11 mouse cellular contexts compared by ENCODE assay signal in genomic region chr12:31712233-31712632, GRCm38 (mm10). TPM values are rescaled to one million over a fixed set of nuclear protein-coding genes. Genes with fewer than 3 reads are reported as not detected.
DNase-seq lines count a peak whose midpoint lies in the region; ATAC-seq lines count a peak whose summit lies in the region.
"Had no signal": no experiment of that assay in that cellular context is flagged by ENCODE, and none has a peak within 500 bp of the region (broad histone marks: within the 10 kb centered on the region; RNA-seq: fewer than 3 reads in every experiment).

No protein-coding gene starts in this region.

- WGBS in heart, embryonic 13.5 days, result 28% methylated on average over 5 of the region's 5 CpGs
- 30% methylated on average over 5 of the region's 5 CpGs for WGBS in embryonic facial prominence, embryonic 14.5 days
- WGBS in midbrain, embryonic 12.5 days, result 45% methylated on average over 5 of the region's 5 CpGs

- peaks cover 13% of the 10 kb centered on the region for H3K36me3 ChIP-seq in heart, embryonic 13.5 days
- no peaks in the 10 kb centered on the region for H3K36me3 ChIP-seq in embryonic facial prominence, embryonic 14.5 days (ENCODE audit: control insufficient read depth, insufficient read depth, low read length)
- 0 out of 2 replicates have a peak, but pooled peaks cover 4% of the 10 kb centered on the region for H3K36me3 ChIP-seq in midbrain, embryonic 12.5 days
- H3K36me3 ChIP-seq: liver, embryonic 13.5 days had no signal

- no peak overlapping the region for H3K27ac ChIP-seq in heart, embryonic 13.5 days (replicated peaks)
- no peak overlapping the region for H3K27ac ChIP-seq in embryonic facial prominence, embryonic 14.5 days (replicated peaks; ENCODE audit: low read depth, low read length)
- H3K27ac ChIP-seq in midbrain, embryonic 12.5 days (replicated peaks), result peak overlapping the region; percentile 42; the same call in 1 of the 2 replicates
- H3K27ac ChIP-seq: liver, embryonic 13.5 days had no signal

- ATAC-seq in heart, embryonic 13.5 days (ENCODE audit: extremely low read depth, insufficient number of reproducible peaks, low FRiP score, low TSS enrichment), result no peak
- ATAC-seq in embryonic facial prominence, embryonic 14.5 days (ENCODE audit: low read depth), result no peak
- ATAC-seq in midbrain, embryonic 12.5 days (ENCODE audit: low FRiP score, low read depth), result no peak
- no peak for ATAC-seq in erythroid progenitor cell, adult 5-6 weeks (replicated peaks; ENCODE audit: low FRiP score, poor library complexity, severe bottlenecking)
- ATAC-seq: intestine, postnatal 0 days had no signal

- DNase-seq in heart, adult 11 months, result no peak
- DNase-seq in brain, adult 2 months (ENCODE audit: low read depth, low spot score), result peak; percentile 77
- no peak for DNase-seq in embryonic facial prominence, embryonic 14.5 days (ENCODE audit: low spot score)
- DNase-seq in adrenal gland, postnatal 36 days, result no peak
- DNase-seq: liver, embryonic 13.5 days had no signal

- peaks cover 14% of the 10 kb centered on the region for H3K4me1 ChIP-seq in heart, embryonic 13.5 days
- H3K4me1 ChIP-seq in embryonic facial prominence, embryonic 14.5 days (ENCODE audit: control insufficient read depth, insufficient read depth, low read length), result peaks cover 7% of the 10 kb centered on the region
- no peaks in the 10 kb centered on the region for H3K4me1 ChIP-seq in midbrain, embryonic 12.5 days
- H3K4me1 ChIP-seq: liver, embryonic 13.5 days had no signal

- no peaks in the 10 kb centered on the region for H3K27me3 ChIP-seq in heart, embryonic 13.5 days (replicated peaks)
- H3K27me3 ChIP-seq in embryonic facial prominence, embryonic 14.5 days (replicated peaks; ENCODE audit: control insufficient read depth, insufficient read depth, low read length), result no peaks in the 10 kb centered on the region
- H3K27me3 ChIP-seq in midbrain, embryonic 12.5 days, result no peaks in the 10 kb centered on the region
- H3K27me3 ChIP-seq: liver, embryonic 13.5 days; megakaryocyte, embryonic 14.5 days had no signal

- H3K9me3 ChIP-seq in heart, embryonic 13.5 days, result no peaks in the 10 kb centered on the region
- H3K9me3 ChIP-seq in embryonic facial prominence, embryonic 14.5 days (ENCODE audit: control insufficient read depth, low read length), result no peaks in the 10 kb centered on the region
- H3K9me3 ChIP-seq in midbrain, embryonic 12.5 days, result no peaks in the 10 kb centered on the region
- H3K9me3 ChIP-seq: G1E; liver, embryonic 13.5 days; megakaryocyte, embryonic 14.5 days had no signal

- H3K4me3 ChIP-seq in heart, embryonic 13.5 days, result peak overlapping the region; percentile 60
- H3K4me3 ChIP-seq in embryonic facial prominence, embryonic 14.5 days (ENCODE audit: low read depth, low read length), result no peak overlapping the region
- peak overlapping the region; percentile 37 for H3K4me3 ChIP-seq in midbrain, embryonic 12.5 days
- H3K4me3 ChIP-seq: liver, embryonic 13.5 days; megakaryocyte, embryonic 14.5 days had no signal

- H3K9ac ChIP-seq in heart, embryonic 13.5 days, result peak overlapping the region; percentile 77
- no peak overlapping the region for H3K9ac ChIP-seq in embryonic facial prominence, embryonic 14.5 days (ENCODE audit: low read depth, low read length)
- H3K9ac ChIP-seq in midbrain, embryonic 12.5 days (replicated peaks), result 0 out of 2 replicates have a peak overlapping the region, but pooled peaks have one; percentile 37
- H3K9ac ChIP-seq: liver, embryonic 13.5 days had no signal

- peak overlapping the region; percentile 65 for H3K4me2 ChIP-seq in heart, embryonic 13.5 days
- 0 out of 2 replicates have a peak overlapping the region, but pooled peaks have one; percentile 23 for H3K4me2 ChIP-seq in embryonic facial prominence, embryonic 14.5 days (ENCODE audit: low read depth, low read length)
- H3K4me2 ChIP-seq in midbrain, embryonic 12.5 days (replicated peaks), result peak overlapping the region; percentile 38
- H3K4me2 ChIP-seq: liver, embryonic 13.5 days had no signal

RNA-seq across cellular contexts. Expression of gene Gpr22, which starts 1.5 kb away (rescaled TPM):
- polyA plus RNA-seq in heart, embryonic 13.5 days (2015; fragmentation: Nextera tagmentation; extraction: Ambion mirVana), result 12.9 and 16.4 TPM in 2 replicates
- 0.88 and 1.2 TPM in 2 replicates for polyA plus RNA-seq in embryonic facial prominence, embryonic 14.5 days (2014; fragmentation: Nextera tagmentation; extraction: Ambion mirVana)
- 9.0 and 11.4 TPM in 2 replicates for polyA plus RNA-seq in midbrain, embryonic 12.5 days (2016; fragmentation: Nextera tagmentation; extraction: Ambion mirVana)
- total RNA-seq in erythroid progenitor cell, adult 5-6 weeks (2015; ENCODE audit: low replicate concordance), result not detected in 2 replicates
- 0.13 TPM in 1 of 2 replicates, not detected in the other for total RNA-seq in erythroid progenitor cell, adult 5-6 weeks (2017; ENCODE audit: low replicate concordance)
- total RNA-seq in adrenal gland, postnatal 36 days (2021), result 1 to 10 TPM; 5.0 to 6.4 TPM
- polyA plus RNA-seq: G1E had no signal

RNA-seq across cellular contexts. Expression of gene Cog5, which starts 57.6 kb away (rescaled TPM):
- polyA plus RNA-seq in heart, embryonic 13.5 days (2015; fragmentation: Nextera tagmentation; extraction: Ambion mirVana), result 25.5 and 28.1 TPM in 2 replicates
- polyA plus RNA-seq in embryonic facial prominence, embryonic 14.5 days (2014; fragmentation: Nextera tagmentation; extraction: Ambion mirVana), result 32.4 and 34.0 TPM in 2 replicates
- polyA plus RNA-seq in midbrain, embryonic 12.5 days (2016; fragmentation: Nextera tagmentation; extraction: Ambion mirVana), result 33.5 TPM in 2 replicates
- 16.8 and 24.9 TPM in 2 replicates for total RNA-seq in erythroid progenitor cell, adult 5-6 weeks (2015; ENCODE audit: low replicate concordance)
- total RNA-seq in erythroid progenitor cell, adult 5-6 weeks (2017; ENCODE audit: low replicate concordance), result 7.0 and 13.5 TPM in 2 replicates
- 10 to 100 TPM; 35.5 to 44.6 TPM for total RNA-seq in adrenal gland, postnatal 36 days (2021)

RNA-seq across cellular contexts. Expression of gene Dus4l, which starts 57.6 kb away (rescaled TPM):
- 5.3 and 6.8 TPM in 2 replicates for polyA plus RNA-seq in heart, embryonic 13.5 days (2015; fragmentation: Nextera tagmentation; extraction: Ambion mirVana)
- 8.9 and 9.3 TPM in 2 replicates for polyA plus RNA-seq in embryonic facial prominence, embryonic 14.5 days (2014; fragmentation: Nextera tagmentation; extraction: Ambion mirVana)
- polyA plus RNA-seq in midbrain, embryonic 12.5 days (2016; fragmentation: Nextera tagmentation; extraction: Ambion mirVana), result 7.9 and 9.4 TPM in 2 replicates
- 0.84 and 1.4 TPM in 2 replicates for total RNA-seq in erythroid progenitor cell, adult 5-6 weeks (2015; ENCODE audit: low replicate concordance)
- 0.98 and 1.4 TPM in 2 replicates for total RNA-seq in erythroid progenitor cell, adult 5-6 weeks (2017; ENCODE audit: low replicate concordance)
- 1 to 10 TPM; 7.3 to 9.2 TPM for total RNA-seq in adrenal gland, postnatal 36 days (2021)
